Mouse (Mus musculus) ovary, postnatal 10 days (tissue): ENCODE results near the gene Sult2a5.

Experiments
- DNase-seq: peaks from one replicate; pipeline ENCODE4 v3.0.0; 2022; ENCODE audit warnings: low spot score

Gene Sult2a5

DNA sequence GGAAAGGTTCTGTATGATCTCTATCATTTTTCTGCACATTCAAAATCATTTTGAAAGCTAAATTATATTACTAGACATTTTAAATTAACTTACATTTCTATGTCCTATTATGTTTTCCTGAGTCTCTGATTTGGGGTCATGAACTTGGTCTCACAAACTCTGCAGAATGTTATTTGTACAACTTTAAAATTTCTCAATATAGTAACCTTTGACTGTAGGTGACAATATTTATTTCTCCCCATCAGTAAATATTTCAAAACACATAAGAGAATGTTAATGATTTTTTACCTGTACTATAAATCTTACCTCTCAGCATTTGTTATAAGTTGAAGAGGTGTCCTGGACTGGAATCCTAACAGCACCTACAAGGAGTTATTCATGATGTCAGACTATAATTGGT, at the start of gene Sult2a5:
Gene Sult2a5, plus strand, starts transcription at position 301 of the 400 bp plus-strand sequence.
- no peak for DNase-seq
